Mouse (Mus musculus): ENCODE results near the gene Chd6. TPM values are rescaled to one million over a fixed set of nuclear protein-coding genes. Genes with fewer than 3 reads are reported as not detected.
"Not testable (repeated sequence)": the region's sequence is repeated elsewhere in the genome, so short reads cannot be mapped to it uniquely, and the experiment has no call there.

The Chd6 gene
- polyA plus RNA-seq, 1 experiment from 2014 or later, result 19.0 TPM

DNA sequence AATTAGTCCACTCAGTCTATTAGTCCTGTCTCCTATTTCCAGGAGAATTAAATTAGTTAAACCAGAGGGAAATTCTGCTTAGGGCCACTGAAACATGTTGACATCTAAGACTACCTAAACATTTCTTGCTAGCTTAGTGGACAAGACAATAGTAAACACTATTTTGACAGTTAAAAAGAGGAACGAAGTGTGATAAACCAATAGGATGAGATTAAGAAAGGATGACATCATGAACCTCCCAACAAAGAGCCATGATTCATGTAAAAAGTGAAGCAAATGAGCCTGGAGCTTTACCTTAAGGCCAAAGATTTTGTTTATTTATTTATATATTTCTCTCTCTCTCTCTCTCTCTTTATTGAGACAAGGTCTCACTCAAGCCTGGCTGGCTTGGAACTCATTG lies 146.7 kb downstream of the Chd6 start:
- no peak for DNase-seq (ENCODE audit: low spot score)
- no peaks in the 10 kb centered on the region for H3K4me1 ChIP-seq (replicated peaks; ENCODE audit: control insufficient read depth, insufficient read depth, low read length)
- no peaks in the 10 kb centered on the region for H3K9me3 ChIP-seq (ENCODE audit: control insufficient read depth, low read length)
- no peak overlapping the region for H3K27ac ChIP-seq (ENCODE audit: low read depth, low read length)
- H3K4me2 ChIP-seq, result no peak overlapping the region
- no peak overlapping the region for H3K4me3 ChIP-seq (ENCODE audit: low read depth, low read length)
- WGBS, result 86% methylated on average over 1 of the region's 1 CpGs
- H3K9ac ChIP-seq (ENCODE audit: low read depth, low read length), result no peak overlapping the region
- no peak for ATAC-seq (replicated peaks; ENCODE audit: low FRiP score)
- H3K27me3 ChIP-seq (replicated peaks; ENCODE audit: control insufficient read depth, insufficient read depth, low read length), result no peaks in the 10 kb centered on the region
- peaks cover 14% of the 10 kb centered on the region; the same call in 1 of the 2 replicates for H3K36me3 ChIP-seq (ENCODE audit: control insufficient read depth, insufficient read depth, low read length)

DNA sequence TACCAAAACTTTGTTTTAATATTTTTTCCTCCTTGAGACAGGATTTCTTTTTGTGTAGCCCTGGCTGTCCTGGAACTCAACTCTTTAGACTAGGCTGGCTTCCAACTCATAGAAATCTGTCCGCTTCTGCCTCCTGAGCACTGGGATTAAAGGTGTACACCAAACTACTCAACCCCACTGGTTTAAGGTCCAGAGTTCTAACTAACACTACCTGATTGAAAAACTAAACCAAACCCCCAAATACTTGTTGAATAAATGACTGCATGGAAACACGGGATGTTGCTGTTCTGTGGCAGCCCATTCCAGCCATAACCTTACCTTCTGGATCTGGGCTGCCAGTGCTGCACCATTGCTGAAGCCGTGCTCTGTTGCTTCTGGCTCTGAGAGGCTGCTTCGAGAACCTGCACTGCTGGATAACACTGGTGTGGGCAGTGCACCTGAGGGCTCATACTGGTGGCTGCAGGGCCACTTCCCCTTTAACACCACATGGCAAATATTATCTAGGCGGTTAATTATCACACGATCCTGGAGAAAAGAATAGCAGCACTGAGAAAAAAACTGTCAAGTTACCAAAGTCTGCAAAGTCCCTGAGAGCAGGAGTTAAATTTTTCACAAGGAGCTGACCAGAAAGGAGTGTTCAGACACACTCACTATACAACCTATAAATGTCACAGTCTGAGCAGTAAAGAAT lies 147.8 kb downstream of the Chd6 start:
- H3K9me3 ChIP-seq (ENCODE audit: control insufficient read depth, low read length), result no peaks in the 10 kb centered on the region
- WGBS, result 78% methylated on average over 6 of the region's 6 CpGs
- no peaks in the 10 kb centered on the region for H3K4me1 ChIP-seq (replicated peaks; ENCODE audit: control insufficient read depth, insufficient read depth, low read length)
- ATAC-seq (replicated peaks; ENCODE audit: low FRiP score) (no peak), DNase-seq (ENCODE audit: low spot score) (no peak)
- peaks cover 15% of the 10 kb centered on the region; the same call in 1 of the 2 replicates for H3K36me3 ChIP-seq (ENCODE audit: control insufficient read depth, insufficient read depth, low read length)
- H3K27me3 ChIP-seq (replicated peaks; ENCODE audit: control insufficient read depth, insufficient read depth, low read length), result no peaks in the 10 kb centered on the region
- H3K27ac ChIP-seq (ENCODE audit: low read depth, low read length), result no peak overlapping the region
- H3K4me2 ChIP-seq, result no peak overlapping the region
- no peak overlapping the region for H3K9ac ChIP-seq (ENCODE audit: low read depth, low read length)
- no peak overlapping the region for H3K4me3 ChIP-seq (ENCODE audit: low read depth, low read length)

GRCm38 (mm10) chr2:160959901-160960300 lies 149.0 kb downstream of the Chd6 start:
- Histone ChIP-seq H3K27me3 (replicated peaks; ENCODE audit: control insufficient read depth, insufficient read depth, low read length) (no peaks in the 10 kb centered on the region), H3K4me3 (ENCODE audit: low read depth, low read length) (no peak overlapping the region), H3K36me3 (ENCODE audit: control insufficient read depth, insufficient read depth, low read length) (peaks cover 13% of the 10 kb centered on the region; the same call in 1 of the 2 replicates), H3K4me2 (no peak overlapping the region), H3K4me1 (replicated peaks; ENCODE audit: control insufficient read depth, insufficient read depth, low read length) (no peaks in the 10 kb centered on the region), H3K27ac (ENCODE audit: low read depth, low read length) (no peak overlapping the region), H3K9me3 (ENCODE audit: control insufficient read depth, low read length) (no peaks in the 10 kb centered on the region), H3K9ac (ENCODE audit: low read depth, low read length) (no peak overlapping the region)
- DNase-seq (ENCODE audit: low spot score), result no peak
- no peak for ATAC-seq (replicated peaks; ENCODE audit: low FRiP score)
- 95% methylated on average over 5 of the region's 5 CpGs for WGBS

DNA sequence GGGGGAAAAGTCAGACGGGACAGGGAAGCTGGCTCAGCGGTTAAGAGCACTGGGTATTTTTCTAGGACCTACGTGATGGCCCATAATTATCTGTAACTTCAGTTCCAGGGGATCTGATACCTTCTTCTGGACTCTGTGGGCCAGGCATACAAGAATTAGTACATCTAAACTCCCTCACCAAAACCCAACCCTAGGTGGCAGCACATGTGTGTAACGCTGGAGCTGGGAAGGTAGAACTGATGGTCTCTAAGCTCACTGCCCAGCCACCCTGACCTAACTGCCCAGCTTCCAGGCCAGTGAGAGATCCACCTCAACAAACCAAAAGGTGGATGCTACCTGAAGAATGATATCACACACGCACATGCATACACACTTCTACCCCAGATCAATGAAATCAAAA lies 150.1 kb downstream of the Chd6 start:
- H3K36me3 ChIP-seq (ENCODE audit: control insufficient read depth, insufficient read depth, low read length), result peaks cover 18% of the 10 kb centered on the region; the same call in 1 of the 2 replicates
- WGBS, result 89% methylated on average over 5 of the region's 5 CpGs
- no peak overlapping the region for H3K4me3 ChIP-seq (ENCODE audit: low read depth, low read length)
- no peak overlapping the region for H3K27ac ChIP-seq (ENCODE audit: low read depth, low read length)
- no peak overlapping the region for H3K9ac ChIP-seq (ENCODE audit: low read depth, low read length)
- DNase-seq (ENCODE audit: low spot score) (no peak), ATAC-seq (replicated peaks; ENCODE audit: low FRiP score) (no peak)
- no peaks in the 10 kb centered on the region for H3K9me3 ChIP-seq (ENCODE audit: control insufficient read depth, low read length)
- H3K4me1 ChIP-seq (replicated peaks; ENCODE audit: control insufficient read depth, insufficient read depth, low read length), result no peaks in the 10 kb centered on the region
- H3K4me2 ChIP-seq, result no peak overlapping the region
- no peaks in the 10 kb centered on the region for H3K27me3 ChIP-seq (replicated peaks; ENCODE audit: control insufficient read depth, insufficient read depth, low read length)

DNA sequence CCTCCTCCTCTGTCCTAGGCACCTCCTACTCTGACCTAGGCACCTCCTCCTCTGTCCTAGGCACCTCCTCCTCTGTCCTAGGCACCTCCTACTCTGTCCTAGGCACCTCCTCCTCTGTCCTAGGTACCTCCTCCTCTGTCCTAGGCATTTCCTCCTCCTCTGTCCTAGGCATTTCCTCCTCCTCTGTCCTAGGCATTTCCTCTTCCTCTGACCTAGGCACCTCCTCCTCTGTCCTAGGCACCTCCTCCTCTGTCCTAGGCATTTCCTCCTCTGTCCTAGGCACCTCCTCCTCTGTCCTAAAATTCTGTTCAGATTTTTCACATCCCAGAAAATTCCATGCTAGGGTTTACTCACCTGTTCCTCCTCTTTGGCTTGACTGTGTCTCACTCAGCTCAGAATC lies 151.1 kb downstream of the Chd6 start:
- not testable (repeated sequence) for DNase-seq (ENCODE audit: low spot score); ATAC-seq (replicated peaks; ENCODE audit: low FRiP score)

DNA sequence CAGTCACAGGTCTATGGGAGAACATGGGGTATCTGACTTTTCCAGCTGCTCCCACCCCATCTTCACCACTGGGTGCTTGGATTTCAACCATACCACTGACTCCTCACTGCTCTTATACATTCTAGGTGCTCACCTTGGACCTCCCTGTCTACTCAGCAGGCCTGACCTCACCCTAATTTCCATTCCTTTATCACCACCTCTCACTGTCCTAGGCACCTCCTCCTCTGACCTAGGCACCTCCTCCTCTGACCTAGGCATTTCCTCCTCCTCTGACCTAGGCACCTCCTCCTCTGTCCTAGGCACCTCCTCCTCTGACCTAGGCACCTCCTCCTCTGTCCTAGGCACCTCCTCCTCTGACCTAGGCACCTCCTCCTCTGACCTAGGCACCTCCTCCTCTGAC lies 151.6 kb downstream of the Chd6 start:
- not testable (repeated sequence) for H3K4me2 ChIP-seq; H3K9ac ChIP-seq (ENCODE audit: low read depth, low read length); H3K4me3 ChIP-seq (ENCODE audit: low read depth, low read length); H3K27me3 ChIP-seq (replicated peaks; ENCODE audit: control insufficient read depth, insufficient read depth, low read length); ATAC-seq (replicated peaks; ENCODE audit: low FRiP score); H3K4me1 ChIP-seq (replicated peaks; ENCODE audit: control insufficient read depth, insufficient read depth, low read length); DNase-seq (ENCODE audit: low spot score); H3K9me3 ChIP-seq (ENCODE audit: control insufficient read depth, low read length); H3K27ac ChIP-seq (ENCODE audit: low read depth, low read length)
- peaks cover 20% of the 10 kb centered on the region; the same call in 1 of the 2 replicates for H3K36me3 ChIP-seq (ENCODE audit: control insufficient read depth, insufficient read depth, low read length)

More for the DNA sequence above, 151.1 kb downstream of the Chd6 start:
- not testable (repeated sequence) for H3K4me3 ChIP-seq (ENCODE audit: low read depth, low read length); H3K9me3 ChIP-seq (ENCODE audit: control insufficient read depth, low read length); H3K4me2 ChIP-seq; H3K27me3 ChIP-seq (replicated peaks; ENCODE audit: control insufficient read depth, insufficient read depth, low read length); H3K9ac ChIP-seq (ENCODE audit: low read depth, low read length); H3K4me1 ChIP-seq (replicated peaks; ENCODE audit: control insufficient read depth, insufficient read depth, low read length); H3K27ac ChIP-seq (ENCODE audit: low read depth, low read length)
- H3K36me3 ChIP-seq (ENCODE audit: control insufficient read depth, insufficient read depth, low read length), result peaks cover 20% of the 10 kb centered on the region; the same call in 1 of the 2 replicates

DNA sequence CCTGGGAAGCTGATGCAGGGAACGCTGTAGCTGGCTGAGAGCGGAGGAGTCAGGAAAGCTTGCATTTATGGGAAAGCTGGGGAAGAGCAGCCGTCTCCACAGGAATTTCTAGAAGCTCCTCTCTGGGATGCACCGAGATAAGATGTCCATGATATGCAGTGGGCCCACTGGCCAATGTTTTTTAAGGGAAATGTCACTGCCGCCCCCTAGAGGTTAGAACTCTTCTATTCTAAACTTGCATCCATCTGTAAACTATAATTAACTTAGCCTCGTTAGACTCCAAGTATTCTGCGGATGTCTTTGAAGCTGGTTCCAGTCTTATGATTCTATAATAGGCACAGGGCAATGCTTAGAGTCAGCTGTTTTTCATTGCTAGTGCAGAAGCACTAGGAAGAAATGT lies 153.5 kb downstream of the Chd6 start:
- WGBS, result 70% methylated on average over 7 of the region's 7 CpGs

GRCm38 (mm10) chr2:160954541-160954940 lies 154.3 kb downstream of the Chd6 start:
- Histone ChIP-seq H3K4me3 (ENCODE audit: low read depth, low read length) (no peak overlapping the region), H3K4me1 (replicated peaks; ENCODE audit: control insufficient read depth, insufficient read depth, low read length) (no peaks in the 10 kb centered on the region), H3K4me2 (no peak overlapping the region), H3K9me3 (ENCODE audit: control insufficient read depth, low read length) (no peaks in the 10 kb centered on the region), H3K9ac (ENCODE audit: low read depth, low read length) (no peak overlapping the region), H3K27me3 (replicated peaks; ENCODE audit: control insufficient read depth, insufficient read depth, low read length) (no peaks in the 10 kb centered on the region), H3K27ac (ENCODE audit: low read depth, low read length) (no peak overlapping the region), H3K36me3 (ENCODE audit: control insufficient read depth, insufficient read depth, low read length) (peaks cover 30% of the 10 kb centered on the region)
- ATAC-seq (replicated peaks; ENCODE audit: low FRiP score) (no peak), DNase-seq (ENCODE audit: low spot score) (no peak)
- 91% methylated on average over 3 of the region's 3 CpGs for WGBS

More for the DNA sequence above, 153.5 kb downstream of the Chd6 start:
- DNase-seq (ENCODE audit: low spot score) (no peak), ATAC-seq (replicated peaks; ENCODE audit: low FRiP score) (no peak)
- Histone ChIP-seq H3K4me2 (no peak overlapping the region), H3K36me3 (ENCODE audit: control insufficient read depth, insufficient read depth, low read length) (peaks cover 26% of the 10 kb centered on the region; the same call in 1 of the 2 replicates), H3K9ac (ENCODE audit: low read depth, low read length) (no peak overlapping the region), H3K9me3 (ENCODE audit: control insufficient read depth, low read length) (no peaks in the 10 kb centered on the region), H3K4me1 (replicated peaks; ENCODE audit: control insufficient read depth, insufficient read depth, low read length) (no peaks in the 10 kb centered on the region), H3K4me3 (ENCODE audit: low read depth, low read length) (no peak overlapping the region), H3K27me3 (replicated peaks; ENCODE audit: control insufficient read depth, insufficient read depth, low read length) (no peaks in the 10 kb centered on the region), H3K27ac (ENCODE audit: low read depth, low read length) (no peak overlapping the region)

GRCm38 (mm10) chr2:160953131-160953873 lies 155.6 kb downstream of the Chd6 start:
- no peak overlapping the region for H3K9ac ChIP-seq (ENCODE audit: low read depth, low read length)
- no peak for ATAC-seq (replicated peaks; ENCODE audit: low FRiP score)
- H3K27me3 ChIP-seq (replicated peaks; ENCODE audit: control insufficient read depth, insufficient read depth, low read length), result no peaks in the 10 kb centered on the region
- no peak overlapping the region for H3K4me2 ChIP-seq
- H3K4me1 ChIP-seq (replicated peaks; ENCODE audit: control insufficient read depth, insufficient read depth, low read length), result no peaks in the 10 kb centered on the region
- no peak for DNase-seq (ENCODE audit: low spot score)
- no peaks in the 10 kb centered on the region for H3K9me3 ChIP-seq (ENCODE audit: control insufficient read depth, low read length)
- 89% methylated on average over 7 of the region's 7 CpGs for WGBS
- H3K4me3 ChIP-seq (ENCODE audit: low read depth, low read length), result no peak overlapping the region
- no peak overlapping the region for H3K27ac ChIP-seq (ENCODE audit: low read depth, low read length)
- peaks cover 32% of the 10 kb centered on the region for H3K36me3 ChIP-seq (ENCODE audit: control insufficient read depth, insufficient read depth, low read length)
